Mouse (Mus musculus): ENCODE results near the gene Mxra7.

Gene Mxra7

DNA sequence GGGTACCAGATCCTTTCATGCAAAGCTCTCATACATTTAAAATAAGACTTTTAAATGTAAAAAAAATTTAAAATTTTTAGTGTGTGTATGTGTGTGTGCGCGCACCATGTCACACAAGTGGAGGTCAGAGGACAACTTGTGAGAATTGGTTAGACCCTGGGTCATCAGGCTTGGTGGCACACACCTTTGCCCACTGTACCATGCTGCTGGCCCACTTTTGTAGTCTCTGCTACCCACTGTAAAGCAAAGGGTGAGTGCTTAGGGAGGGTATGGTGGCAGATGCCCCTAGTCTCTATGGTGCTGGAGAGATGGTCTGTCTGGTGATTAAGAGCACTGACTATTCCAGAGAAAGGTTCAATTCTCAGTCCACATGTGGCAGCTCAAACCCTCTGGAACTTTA, 4.6 kb downstream of the Mxra7 start:
- in situ Hi-C loops (cut with MboI; ENCODE audit: unreplicated experiment in 2 of 2) = loop anchor here (25.0 kb wide), 2 partner anchors 311 to 936 kb away; partner anchors contain the start of gene Smim5 (in 1 of the 2)

DNA sequence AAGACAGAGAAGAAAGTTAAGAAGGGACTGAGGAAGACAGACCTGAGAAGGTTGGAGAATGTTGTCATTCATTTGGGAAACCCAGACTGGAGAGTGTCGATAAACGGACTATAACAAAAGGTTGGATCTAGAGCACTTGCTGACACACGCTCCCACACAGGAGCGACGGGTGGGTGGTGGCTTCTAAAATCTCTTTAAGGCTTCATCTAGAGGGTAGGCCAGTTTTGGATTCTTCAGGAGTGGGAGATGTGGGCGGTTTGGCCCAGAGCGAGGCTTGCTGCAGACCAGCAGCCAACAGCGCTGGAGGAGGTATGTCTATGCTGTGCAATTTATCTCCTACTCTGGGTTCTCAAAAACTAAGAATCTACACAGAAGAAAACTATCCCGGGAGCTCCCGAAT, 5.2 kb downstream of the Mxra7 start:
- in situ Hi-C loops (cut with MboI; ENCODE audit: unreplicated experiment in 2 of 2) = loop anchor here (25.0 kb wide), 2 partner anchors 310 to 935 kb away; partner anchors contain the start of gene Smim5 (in 1 of the 2)

DNA sequence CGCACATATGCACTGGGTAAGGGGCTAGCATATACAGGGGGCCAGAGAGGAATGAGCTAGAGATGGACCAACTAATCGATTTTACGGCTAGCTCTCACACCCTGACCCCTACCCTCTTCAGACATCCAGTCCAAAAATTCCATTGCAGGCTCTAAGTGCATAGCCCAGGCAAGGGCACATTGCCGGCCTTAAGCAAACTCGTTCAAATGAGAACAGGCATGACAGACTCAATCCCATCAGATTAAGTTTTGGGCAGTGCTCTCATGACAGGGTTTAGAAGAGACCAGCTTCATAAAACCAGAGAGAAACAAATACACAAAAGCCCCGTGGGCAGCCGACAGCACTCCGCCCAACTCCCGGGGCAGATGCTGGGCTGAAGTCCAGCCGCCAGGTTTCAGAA, 5.6 kb downstream of the Mxra7 start:
- in situ Hi-C loops (cut with MboI; ENCODE audit: unreplicated experiment in 2 of 2) = loop anchor here (25.0 kb wide), 2 partner anchors 310 to 935 kb away; partner anchors contain the start of gene Smim5 (in 1 of the 2)

DNA sequence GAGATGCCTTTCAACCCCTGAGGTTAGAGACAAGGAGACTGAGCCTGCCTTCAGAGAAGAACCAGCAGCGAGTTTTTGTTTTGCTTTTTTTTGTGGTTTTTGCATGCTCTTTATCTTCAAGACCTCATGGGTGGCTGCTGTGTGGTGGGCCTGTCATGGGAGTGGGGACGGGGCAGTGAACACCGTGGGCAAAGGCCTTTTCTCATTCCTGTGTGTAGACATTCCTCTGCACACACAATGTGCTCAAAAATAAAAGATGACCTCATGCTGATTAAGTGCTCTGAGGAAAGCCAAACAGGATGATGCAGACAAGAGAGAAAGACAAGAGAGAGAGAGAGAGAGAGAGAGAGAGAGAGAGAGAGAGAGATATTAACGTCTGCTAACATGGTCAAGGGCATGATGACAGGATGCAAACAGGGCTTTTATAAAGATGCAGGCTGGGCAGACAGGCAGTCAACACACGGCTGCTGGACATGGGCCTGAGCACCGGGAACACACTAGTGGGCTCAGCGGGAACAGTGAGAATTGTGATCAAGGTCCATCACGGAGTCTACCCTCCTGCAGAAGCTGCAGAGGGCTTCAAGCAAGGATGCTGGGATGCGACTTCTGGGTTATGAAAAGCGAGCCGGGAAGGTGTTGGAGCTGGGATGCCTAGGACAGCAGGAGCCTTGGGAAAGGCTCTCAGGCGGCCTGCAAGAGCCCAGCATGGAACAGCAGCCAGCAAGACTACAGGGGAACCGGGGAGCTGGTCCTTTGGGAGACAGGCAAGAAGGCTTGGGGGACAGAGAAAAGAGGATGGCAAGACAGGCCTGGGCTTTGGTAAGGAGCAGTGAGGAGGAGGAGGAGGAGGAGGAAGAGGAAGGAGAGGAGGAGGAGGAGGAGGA, 6.5 kb downstream of the Mxra7 start:
- in situ Hi-C loops (cut with MboI; ENCODE audit: unreplicated experiment in 2 of 2) = loop anchor here (25.0 kb wide), 2 partner anchors 309 to 934 kb away; partner anchors contain the start of gene Smim5 (in 1 of the 2)

DNA sequence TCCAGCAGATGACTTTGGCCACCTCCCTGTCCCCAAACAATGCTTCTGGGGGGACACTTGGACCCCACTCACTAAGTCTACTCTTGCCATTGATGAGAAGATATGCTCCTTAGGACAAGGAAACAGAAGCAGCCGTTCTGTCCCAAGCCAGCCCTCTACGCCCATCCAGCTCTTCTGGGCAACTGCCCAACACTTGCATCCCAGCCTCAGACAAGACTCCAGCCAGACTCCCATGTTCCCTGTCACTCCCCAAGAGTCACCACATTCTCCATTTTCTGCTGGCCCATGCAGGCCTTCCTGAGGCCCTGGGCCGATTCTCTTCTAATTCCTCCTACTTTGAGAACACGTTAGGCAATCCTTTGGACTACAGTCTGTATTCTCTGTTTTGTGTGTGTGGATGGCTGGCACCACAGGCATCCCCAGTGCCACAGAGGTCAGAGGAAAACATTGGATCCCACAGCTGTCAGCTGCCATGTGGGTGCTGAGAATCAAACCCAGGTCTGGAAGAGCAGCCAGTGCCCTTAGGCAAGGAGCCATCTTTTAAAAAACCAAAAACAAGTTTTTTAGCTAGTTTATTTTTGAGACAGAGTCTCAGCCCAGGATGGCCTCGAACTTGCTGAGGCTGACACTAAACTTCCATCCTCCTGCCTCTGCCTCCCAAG, 7.8 kb downstream of the Mxra7 start:
- in situ Hi-C loops (cut with MboI; ENCODE audit: unreplicated experiment in 2 of 2) = loop anchor here (10.0 to 25.0 kb wide), 3 partner anchors 235 to 933 kb away; partner anchors contain the start of gene Smim5 (in 1 of the 2)

DNA sequence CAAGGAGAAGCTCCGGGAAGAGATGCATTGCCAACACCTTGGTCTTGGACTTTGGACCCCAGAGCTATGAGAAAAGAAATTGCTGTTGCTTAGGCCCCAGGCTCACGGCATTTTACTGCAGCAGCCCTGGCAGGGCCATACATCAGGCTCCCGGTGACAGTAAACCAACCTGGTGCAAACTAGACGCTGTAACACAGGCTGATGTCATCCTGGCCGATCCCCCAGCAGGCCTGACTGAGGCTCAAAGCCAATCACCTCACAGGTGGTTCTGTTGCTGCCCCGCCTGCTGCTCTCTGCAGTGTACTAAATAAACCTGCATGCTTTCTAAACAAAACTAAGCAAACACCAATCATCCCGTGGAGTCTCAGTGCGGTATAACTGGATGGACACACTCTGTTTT, 9.1 kb downstream of the Mxra7 start:
- in situ Hi-C loops (cut with MboI; ENCODE audit: unreplicated experiment in 2 of 2) = loop anchor here (10.0 to 25.0 kb wide), 3 partner anchors 236 to 931 kb away; partner anchors contain the start of gene Smim5 (in 1 of the 2)

DNA sequence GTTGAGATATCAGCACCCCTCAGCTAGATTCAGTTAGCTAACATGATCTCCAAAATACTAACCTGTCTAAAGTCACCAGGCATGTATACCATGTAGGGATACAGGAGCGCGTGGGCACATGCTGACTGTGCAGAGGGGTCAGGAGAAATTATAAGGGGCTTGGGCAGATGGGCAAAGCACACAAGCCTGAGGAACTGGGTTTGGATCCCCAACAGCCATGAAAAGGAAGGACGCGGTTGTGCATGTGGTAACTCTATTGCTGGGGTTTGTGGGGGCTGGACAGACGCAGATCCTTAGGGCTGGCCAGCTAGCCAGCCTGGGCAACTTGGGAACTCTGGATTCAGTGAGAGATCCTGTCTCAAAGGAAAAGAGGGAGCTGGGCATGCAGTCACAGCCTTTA, 10.3 kb downstream of the Mxra7 start:
- in situ Hi-C loops (cut with MboI; ENCODE audit: unreplicated experiment in 2 of 2) = loop anchor here (10.0 to 25.0 kb wide), 3 partner anchors 237 to 930 kb away; partner anchors contain the start of gene Smim5 (in 1 of the 2)

DNA sequence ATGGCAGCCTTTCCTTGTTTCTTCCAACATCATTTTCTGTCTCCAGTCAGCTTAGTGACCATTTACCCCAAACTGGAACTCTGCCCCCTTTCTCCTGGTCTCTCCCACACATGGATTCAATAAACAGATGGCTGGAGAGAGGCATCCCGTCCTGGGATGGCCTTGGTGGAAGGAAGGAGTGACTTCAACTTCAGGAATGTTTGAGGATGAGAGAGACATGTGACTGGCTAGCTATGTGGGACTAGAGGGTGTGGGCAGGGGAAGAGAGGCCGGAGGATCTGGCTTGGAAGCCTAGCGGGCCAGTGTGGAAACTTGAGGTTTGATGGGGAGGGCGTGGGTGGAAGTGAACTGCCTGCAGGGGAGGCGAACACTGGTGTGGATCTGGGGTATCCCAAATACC, 11.1 kb downstream of the Mxra7 start:
- in situ Hi-C loops (cut with MboI; ENCODE audit: unreplicated experiment in 2 of 2) = loop anchor here (10.0 to 25.0 kb wide), 3 partner anchors 238 to 929 kb away; partner anchors contain the start of gene Smim5 (in 1 of the 2)

DNA sequence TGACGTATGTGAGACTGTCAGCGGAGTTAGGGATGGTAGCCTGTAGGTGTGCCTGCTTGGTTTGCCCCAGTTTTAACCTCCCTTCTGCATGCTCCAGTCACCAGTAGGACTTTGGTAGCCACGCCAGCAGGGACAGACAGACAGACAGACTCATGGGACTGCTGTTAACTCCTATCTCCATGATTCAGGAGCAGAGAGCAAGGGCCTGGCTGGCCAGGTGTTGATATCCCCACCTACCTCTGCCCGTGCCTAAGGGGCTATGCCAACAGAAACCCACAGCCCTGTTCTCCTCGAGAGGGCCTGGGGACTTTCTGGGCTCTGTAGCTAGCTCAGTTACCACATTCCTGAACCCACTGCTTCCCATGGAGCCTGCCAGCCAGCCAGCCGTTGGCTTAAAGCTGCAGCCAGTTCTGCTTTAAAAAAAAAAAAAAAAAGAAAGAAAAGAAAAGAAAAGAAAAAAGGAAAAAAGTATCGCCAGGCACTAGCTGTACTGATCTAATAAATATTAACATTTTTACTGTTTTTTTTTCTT, 12.9 kb downstream of the Mxra7 start:
- in situ Hi-C loops (cut with MboI; ENCODE audit: unreplicated experiment in 2 of 2) = loop anchor here (10.0 to 25.0 kb wide), 3 partner anchors 240 to 928 kb away; partner anchors contain the start of gene Smim5 (in 1 of the 2)

DNA sequence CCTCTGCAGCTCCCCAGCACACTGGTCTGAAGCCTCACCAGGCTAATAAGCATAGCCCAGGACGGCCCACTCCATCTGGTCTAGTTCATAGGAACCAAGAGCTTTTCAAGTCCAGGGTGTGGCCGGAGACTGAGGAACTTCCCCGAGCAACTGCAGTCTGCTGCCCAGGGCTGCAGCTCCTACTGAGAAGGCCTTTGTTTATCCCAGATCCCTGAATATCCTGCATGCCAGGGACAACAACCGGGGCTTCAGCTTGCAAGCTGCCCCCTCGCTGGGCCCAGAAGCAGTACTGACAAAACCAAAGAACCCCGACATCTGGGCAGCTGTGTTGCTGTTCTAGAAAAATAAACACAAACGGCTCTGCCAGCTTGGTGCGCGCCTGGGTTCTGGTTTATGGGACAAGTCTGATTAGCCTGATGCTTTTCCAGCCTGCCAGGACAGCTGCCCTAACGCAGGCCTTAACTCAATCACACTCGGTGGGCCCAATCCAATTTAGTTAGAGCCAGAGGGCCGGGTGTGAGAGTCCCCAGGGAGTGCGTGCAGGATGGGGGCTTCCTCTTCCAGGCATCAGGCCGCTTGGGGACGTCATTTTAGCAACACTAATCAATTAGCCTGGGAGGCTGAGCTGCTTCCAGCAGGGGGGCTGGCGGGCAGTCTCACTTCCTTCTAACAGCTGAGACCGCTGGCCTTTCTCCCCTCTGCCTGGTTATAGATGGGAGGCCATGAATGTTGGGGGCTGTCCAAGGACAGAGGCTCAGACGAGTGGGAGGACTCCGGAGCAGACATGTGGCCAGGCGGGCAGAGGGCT, 13.6 kb downstream of the Mxra7 start:
- in situ Hi-C loops (cut with MboI; ENCODE audit: unreplicated experiment in 2 of 2) = loop anchor here (10.0 to 25.0 kb wide), 3 partner anchors 241 to 927 kb away; partner anchors contain the start of gene Smim5 (in 1 of the 2)

DNA sequence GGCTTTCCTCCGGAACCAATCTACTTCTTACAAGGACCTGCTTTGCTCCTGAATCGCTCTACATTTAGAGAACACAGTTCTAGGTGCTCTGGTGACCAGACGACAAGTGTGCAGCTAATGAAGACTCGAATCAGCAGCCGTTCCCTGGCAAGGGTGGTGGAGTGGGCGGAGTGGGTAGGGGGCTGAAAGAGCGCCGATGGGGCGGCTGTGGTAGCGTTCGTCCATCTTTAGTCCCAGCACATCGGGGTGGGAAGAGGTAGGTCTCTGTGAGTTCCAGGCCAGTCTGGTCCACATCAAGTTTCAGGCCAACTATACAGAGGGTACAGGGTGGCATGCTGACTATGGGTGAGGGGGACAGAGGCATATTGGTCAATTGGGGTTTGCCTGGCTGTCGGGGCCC, 14.2 kb downstream of the Mxra7 start:
- in situ Hi-C loops (cut with MboI; ENCODE audit: unreplicated experiment in 2 of 2) = loop anchor here (10.0 to 25.0 kb wide), 3 partner anchors 241 to 926 kb away; partner anchors contain the start of gene Smim5 (in 1 of the 2)

DNA sequence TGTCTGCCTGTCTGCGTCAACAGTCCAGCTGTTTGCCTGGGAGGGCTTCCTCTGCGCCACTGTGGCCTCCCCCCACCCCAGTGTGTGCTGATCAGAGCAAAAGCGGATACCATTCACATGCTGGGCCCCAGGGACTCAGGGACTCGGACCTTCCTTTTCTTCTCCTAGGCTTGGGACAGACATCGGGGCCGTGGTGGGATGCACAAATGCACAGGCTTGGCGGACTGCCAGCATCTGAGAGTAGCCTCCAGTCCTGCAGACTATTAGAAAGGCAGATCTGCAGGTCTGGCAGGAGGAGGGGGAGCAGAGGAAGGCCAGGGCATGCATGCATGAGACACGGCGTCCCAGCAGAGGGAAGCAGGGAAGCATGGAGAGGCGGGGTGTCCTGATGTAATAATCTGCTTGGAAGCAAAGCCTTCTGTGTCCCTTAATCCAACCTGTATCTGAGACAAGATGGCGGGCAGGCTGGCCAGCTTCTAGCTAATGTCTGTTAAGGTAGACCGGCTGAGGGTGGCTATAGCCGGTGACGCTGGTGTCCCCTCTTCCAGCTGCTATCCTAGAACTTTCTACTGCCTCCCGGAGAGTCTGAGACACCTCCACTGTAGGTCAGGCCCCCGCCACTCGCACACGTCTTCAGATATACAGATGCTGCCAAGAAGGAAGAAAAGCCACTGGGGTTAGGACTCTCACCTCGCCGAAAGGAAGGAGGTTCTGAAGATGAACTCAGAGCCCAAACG, 14.9 kb downstream of the Mxra7 start:
- in situ Hi-C loops (cut with MboI; ENCODE audit: unreplicated experiment in 2 of 2) = loop anchor here (10.0 to 25.0 kb wide), 3 partner anchors 242 to 926 kb away; partner anchors contain the start of gene Smim5 (in 1 of the 2)

DNA sequence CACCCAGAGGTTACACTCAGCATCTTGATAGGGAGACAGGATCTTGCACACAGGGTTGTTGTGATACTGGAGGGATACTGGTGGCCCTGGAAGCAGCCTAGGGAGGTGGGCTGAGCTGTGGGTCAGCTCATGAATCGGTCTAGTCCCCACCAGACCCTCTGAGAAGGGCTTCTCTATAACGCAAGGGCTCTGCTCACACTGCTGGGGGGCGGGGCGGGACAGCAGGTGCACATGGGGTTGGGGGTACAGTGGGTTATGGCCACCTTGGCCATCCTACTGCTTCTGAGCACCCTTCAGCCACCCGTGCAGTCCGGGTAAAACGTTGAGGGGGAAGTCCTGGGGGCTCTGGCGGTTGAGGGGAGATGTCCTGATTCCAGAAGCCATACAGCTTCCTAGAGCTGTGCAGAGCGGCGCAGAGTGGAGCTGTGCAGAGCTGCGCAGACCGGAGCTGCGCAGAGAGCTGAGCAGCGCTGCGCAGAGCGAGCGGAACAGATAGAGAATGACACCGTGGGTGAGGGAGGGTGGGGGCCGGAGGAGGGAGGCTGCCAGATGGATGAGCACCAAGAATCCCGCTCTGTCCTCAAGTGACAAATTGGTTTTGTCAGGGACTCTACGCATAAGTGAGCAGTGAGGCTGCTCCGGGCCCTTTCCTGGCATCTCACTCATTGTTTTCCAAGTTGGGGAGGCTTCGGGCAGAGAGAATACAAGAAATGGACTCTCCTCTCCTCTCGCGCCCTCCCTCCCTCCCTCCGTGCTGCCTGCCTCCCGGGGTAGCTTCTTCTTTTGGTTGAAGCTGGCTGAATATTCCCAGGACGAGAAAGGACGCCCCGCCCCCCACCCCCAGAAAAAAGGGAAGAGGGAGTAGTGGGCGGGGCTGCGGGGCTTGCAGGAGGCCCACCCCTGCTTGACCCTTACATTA, 16.6 kb downstream of the Mxra7 start:
- in situ Hi-C loops (cut with MboI; ENCODE audit: unreplicated experiment in 2 of 2) = loop anchor here (10.0 to 25.0 kb wide), 3 partner anchors 244 to 924 kb away; partner anchors contain the start of gene Smim5 (in 1 of the 2)

DNA sequence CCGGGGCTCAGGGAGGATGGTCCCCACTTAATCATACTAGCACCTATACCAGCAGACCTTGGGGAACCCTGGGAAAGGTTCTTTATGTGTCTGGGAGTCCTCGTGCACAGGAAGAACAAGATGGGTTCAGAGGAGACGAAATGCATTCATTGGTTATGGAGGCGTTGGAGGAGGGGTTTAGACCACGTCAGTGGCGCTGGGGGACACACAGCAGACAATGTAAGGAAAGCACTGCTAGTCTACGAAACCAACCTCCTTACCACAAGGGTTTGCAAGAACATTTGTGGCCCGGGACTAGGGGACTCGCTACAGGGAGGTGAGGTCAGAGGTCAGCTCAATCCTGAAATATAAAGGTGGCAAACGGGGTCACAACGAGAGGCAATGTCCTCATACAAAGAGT, 17.3 kb downstream of the Mxra7 start:
- in situ Hi-C loops (cut with MboI; ENCODE audit: unreplicated experiment in 2 of 2) = loop anchor here (10.0 to 25.0 kb wide), 3 partner anchors 244 to 923 kb away; partner anchors contain the start of gene Smim5 (in 1 of the 2)

DNA sequence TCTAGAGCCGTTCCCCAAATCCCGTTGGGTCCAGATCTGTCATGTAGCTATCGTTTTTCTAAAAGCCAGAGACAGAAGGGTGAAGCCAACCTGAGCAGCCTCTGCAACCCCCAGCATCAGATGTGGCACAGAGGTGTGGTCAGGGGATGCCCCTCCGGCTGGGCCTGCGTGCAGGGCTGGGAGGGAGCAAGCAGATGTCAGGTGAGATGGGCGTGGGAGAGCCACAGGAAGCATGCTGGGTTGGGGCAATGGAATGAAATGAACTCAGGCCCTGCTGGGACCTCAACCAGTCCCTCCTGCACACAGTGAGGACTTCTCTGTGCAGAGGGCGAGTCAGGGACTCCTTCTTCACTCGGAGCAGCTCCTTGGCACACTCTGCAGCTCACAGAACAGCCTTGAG, 18.3 kb downstream of the Mxra7 start:
- in situ Hi-C loops (cut with MboI; ENCODE audit: unreplicated experiment in 2 of 2) = loop anchor here (5.0 to 25.0 kb wide), 4 partner anchors 172 to 922 kb away; partner anchors contain the start of gene Smim5 (in 1 of the 2)

DNA sequence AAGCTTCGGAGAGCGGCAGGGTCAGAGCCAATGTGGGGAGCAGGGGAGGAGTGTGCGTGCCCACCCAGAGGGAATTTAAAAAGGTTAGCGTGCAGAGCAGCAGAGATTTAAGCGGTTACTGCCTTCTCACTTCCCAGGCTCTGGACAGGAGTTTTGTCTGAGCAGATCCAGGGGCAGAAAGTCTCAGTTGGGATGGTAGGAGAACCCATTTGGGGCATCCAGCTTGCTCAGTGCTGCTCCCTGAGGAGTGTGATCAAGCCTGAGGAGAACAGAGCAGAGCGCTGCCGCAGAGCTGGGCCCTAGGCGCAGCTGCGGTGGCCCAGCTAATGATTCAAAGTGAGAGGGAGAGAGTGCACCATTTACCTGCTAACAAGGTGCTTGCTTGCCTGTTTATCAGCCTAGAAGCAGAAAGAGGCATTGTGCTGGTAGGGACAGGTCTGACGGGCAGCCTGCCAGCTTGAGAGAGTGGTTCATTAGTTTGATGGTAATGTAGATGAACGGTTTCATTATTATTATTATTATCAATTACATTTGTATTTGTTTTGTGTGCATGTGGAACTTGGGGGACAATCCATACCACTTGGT, 18.9 kb downstream of the Mxra7 start:
- in situ Hi-C loops (cut with MboI; ENCODE audit: unreplicated experiment in 2 of 2) = loop anchor here (5.0 to 25.0 kb wide), 4 partner anchors 172 to 922 kb away; partner anchors contain the start of gene Smim5 (in 1 of the 2)
